14 mouse cellular contexts compared by ENCODE assay signal in the genomic region with DNA sequence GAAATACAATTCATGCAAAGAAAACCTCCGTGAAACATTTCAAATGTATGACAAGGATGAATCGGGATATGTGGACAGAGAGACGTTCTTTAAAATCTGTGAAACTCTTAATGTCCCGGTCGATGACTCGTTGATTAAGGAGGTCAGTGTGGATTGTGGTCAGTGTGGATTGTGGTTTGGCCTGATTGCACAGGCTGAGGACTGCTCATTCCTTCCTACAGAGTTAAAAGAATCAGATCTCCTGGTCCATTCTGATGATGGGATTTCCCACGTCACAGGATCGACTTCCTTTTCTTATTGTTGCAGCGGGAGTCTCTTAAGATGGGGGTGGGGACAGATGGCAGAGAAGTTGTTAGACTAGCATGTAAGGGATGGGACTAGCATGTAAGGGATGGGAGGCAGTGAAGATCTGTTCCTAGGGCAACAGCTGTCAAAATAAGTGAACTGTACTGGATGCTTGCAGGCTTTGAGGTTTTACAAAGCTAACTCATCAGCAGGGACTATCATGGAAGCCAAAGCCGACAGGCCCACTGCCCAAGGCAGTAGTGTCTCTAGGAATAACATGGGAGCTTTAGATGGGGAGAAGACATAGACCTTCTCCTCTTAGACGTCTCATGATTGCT. TPM values are rescaled to one million over a fixed set of nuclear protein-coding genes. Genes with fewer than 3 reads are reported as not detected.
"Had no signal": no experiment of that assay in that cellular context is flagged by ENCODE, and none has a peak within 500 bp of the region (broad histone marks: within the 10 kb centered on the region; RNA-seq: fewer than 3 reads in every experiment).

No protein-coding gene starts in this region.

- ATAC-seq: liver, postnatal 0 days; lung, postnatal 0 days had no signal

- DNase-seq: kidney, adult 8-10 months; kidney, postnatal 10 days; kidney, postnatal 36 days; layer of hippocampus, postnatal 36 days; left cerebral cortex, postnatal 4 days; liver, postnatal 0 days; lung, embryonic 14.5 days; lung, postnatal 36 days; midbrain, embryonic 14.5 days; right cerebral cortex, postnatal 25 days; spleen, adult 18-20 months; thymus, postnatal 25 days had no signal

RNA-seq across cellular contexts. Expression of a gene that starts 38.1 kb away (rescaled TPM):
- total RNA-seq: megakaryocyte-erythroid progenitor cell, adult 5-6 weeks had no signal
